Mouse (Mus musculus): ENCODE measurements around the gene Sh2b1.

DNA sequence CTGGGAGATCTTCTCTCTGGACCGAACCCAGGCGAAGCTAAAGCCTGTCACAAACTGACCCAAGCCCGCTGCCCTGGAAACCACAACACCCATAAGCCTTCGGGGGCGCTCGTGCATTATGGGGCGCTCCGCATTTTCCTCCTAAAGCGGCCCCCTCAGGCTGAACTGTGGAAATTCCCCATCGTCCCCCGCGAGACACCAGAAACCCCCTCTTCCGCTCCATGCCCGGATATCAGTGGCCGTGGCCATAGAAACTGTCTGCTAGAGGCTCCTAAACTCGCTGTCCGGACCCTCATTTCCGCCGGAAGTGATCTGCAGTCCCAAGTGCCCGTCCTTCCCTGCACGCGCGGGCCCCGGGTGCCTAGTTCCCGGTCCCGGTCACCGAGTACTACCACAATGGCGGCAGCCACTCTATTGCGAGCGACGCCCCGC lies 11.8 kb upstream of the Sh2b1 start, which contains the start of gene Tufm:
- TF ChIP-seq MAX (IDR thresholded peaks at IDR 0.05; ENCODE audit: low read depth) (no peak), POLR2A (IDR thresholded peaks at IDR 0.05; ENCODE audit: insufficient read length, low read depth) (peak; percentile 62), E2F4 (IDR thresholded peaks at IDR 0.05; ENCODE audit: insufficient read depth) (no peak), MYOD1 (IDR thresholded peaks at IDR 0.05; ENCODE audit: control insufficient read depth in 1 of 3, insufficient read length in 2 of 3, low read depth in 2 of 3) (no peak), CEBPB (IDR thresholded peaks at IDR 0.05; ENCODE audit: insufficient read depth, poor library complexity, severe bottlenecking) (no peak), USF1 (IDR thresholded peaks at IDR 0.05; ENCODE audit: low read depth) (no peak)
